Mouse (Mus musculus) hindbrain, embryonic 10.5 days (tissue): ENCODE data around the gene Spats2. TPM values are rescaled to one million over a fixed set of nuclear protein-coding genes. Genes with fewer than 3 reads are reported as not detected.

Experiments
- polyA plus RNA-seq: library from polyadenylated mRNA; unstranded; fragments of >200 nt; fragmentation: Nextera tagmentation; extraction: Ambion mirVana; gene quantifications from 2 replicates; pipeline ENCODE4 v1.2.1, GENCODE M21; 2016

The Spats2 gene
- polyA plus RNA-seq, 1 experiment from 2014 or later, result 58.4 TPM

Other genes with a start within 250 kb of the Spats2 start
- gene Rhebl1, start 231.4 kb upstream of the Spats2 start, polyA plus RNA-seq, result 21.0 and 25.7 TPM in 2 replicates
- 0.42 and 0.46 TPM in 2 replicates for gene Dhh, start 227.4 kb upstream of the Spats2 start, polyA plus RNA-seq
- 22.3 and 25.5 TPM in 2 replicates for gene Lmbr1l, start 207.7 kb upstream of the Spats2 start, polyA plus RNA-seq
- gene Tuba1b, start 191.4 kb upstream of the Spats2 start, polyA plus RNA-seq, result 2,254 and 2,463 TPM in 2 replicates
- gene Gm49450, start 172.4 kb upstream of the Spats2 start, polyA plus RNA-seq, result not detected in 2 replicates
- 4,838 and 8,764 TPM in 2 replicates for gene Tuba1a, start 172.2 kb upstream of the Spats2 start, polyA plus RNA-seq
- 111 and 135 TPM in 2 replicates for gene Tuba1c, start 96.0 kb upstream of the Spats2 start, polyA plus RNA-seq
- 9.7 and 14.4 TPM in 2 replicates for gene Prph, start 70.7 kb upstream of the Spats2 start, polyA plus RNA-seq
- 41.6 and 46.8 TPM in 2 replicates for gene Troap, start 51.3 kb upstream of the Spats2 start, polyA plus RNA-seq
- 0.78 and 8.7 TPM in 2 replicates for gene C1ql4, start 38.1 kb upstream of the Spats2 start, polyA plus RNA-seq
- 1.9 and 2.2 TPM in 2 replicates for gene Dnajc22, start 32.7 kb upstream of the Spats2 start, polyA plus RNA-seq
- 0.04 and 0.12 TPM in 2 replicates for gene Kcnh3, start 98.9 kb downstream of the Spats2 start, polyA plus RNA-seq
- gene Mcrs1, start 126.0 kb downstream of the Spats2 start, polyA plus RNA-seq, result 194 and 213 TPM in 2 replicates
- gene Prpf40b, start 169.2 kb downstream of the Spats2 start, polyA plus RNA-seq, result 61.1 and 63.3 TPM in 2 replicates
- 0.20 and 0.27 TPM in 2 replicates for gene Fam186b, start 170.0 kb downstream of the Spats2 start, polyA plus RNA-seq
- gene Fmnl3, start 244.6 kb downstream of the Spats2 start, polyA plus RNA-seq, result 10.7 and 14.6 TPM in 2 replicates